Mouse (Mus musculus): ENCODE data around the gene Gm26920. TPM values are rescaled to one million over a fixed set of nuclear protein-coding genes. Genes with fewer than 3 reads are reported as not detected.

Gene Gm26920
- polyA plus RNA-seq, 1 experiment: not detected

DNA sequence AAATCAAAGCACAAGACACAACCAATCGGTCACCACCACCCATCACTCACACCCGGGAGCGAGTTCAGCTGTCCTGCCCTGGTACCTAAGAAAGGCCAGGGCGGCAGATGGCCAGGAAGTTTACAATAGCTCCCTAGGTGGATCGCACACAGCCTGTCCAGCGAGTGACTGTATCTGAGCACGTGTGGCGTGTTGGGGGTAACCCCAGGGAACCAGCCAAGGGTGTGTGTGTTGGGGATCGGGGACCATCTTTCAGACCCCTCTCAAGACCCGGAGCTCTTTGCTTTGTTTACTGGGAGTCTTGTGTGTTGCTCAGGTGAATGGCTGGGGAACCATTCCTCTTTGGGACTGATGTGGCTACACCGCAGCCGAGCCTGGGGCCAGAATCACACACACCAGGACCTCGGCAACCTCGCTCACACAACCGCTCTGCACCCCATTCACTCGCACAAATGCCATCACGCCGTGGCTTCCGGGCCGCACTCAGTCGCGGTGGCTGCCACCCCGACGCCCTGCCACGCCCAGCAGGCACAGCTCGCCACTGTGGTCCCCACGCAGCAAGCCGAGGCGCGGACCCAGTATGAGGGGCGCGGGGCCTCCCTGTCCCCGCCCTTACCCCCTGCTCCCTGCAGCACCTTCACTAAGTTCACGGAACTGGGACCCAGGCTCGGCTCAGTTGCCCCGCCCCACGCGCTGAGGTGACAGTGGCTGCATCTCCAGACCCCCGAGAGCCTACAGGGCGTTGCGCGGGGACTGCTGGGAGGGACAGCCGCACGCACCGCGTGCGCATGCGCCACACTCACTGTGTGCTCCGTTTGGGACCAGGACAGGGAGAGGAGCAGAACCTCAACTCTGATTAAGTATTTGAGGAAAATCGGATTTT, 17.8 kb downstream of the Gm26920 start, which contains the start of gene Zfp82:
Gene Zfp82 (minus strand): TSS at position 755 of the 883 bp plus-strand sequence.
- TF ChIP-seq POLR2A (IDR thresholded peaks at IDR 0.05; ENCODE audit: insufficient read depth, low read depth, low read length) (peak; percentile 67), CTCF (IDR thresholded peaks at IDR 0.05; ENCODE audit: insufficient read depth, low read depth, low read length) (no peak)
- no peak within 1 kb of the TSS for H3K27ac ChIP-seq (ENCODE audit: insufficient read depth, low read depth, low read length)
- H3K4me3 ChIP-seq (ENCODE audit: insufficient read depth, low read depth, low read length): peak within 1 kb of the TSS; percentile 61
- peaks cover 4% of the 10 kb centered on the region; the same call in 1 of the 2 replicates for H3K4me1 ChIP-seq (ENCODE audit: control insufficient read depth, insufficient read depth, low read length)
- under 1% methylated on average over 50 of the region's 50 CpGs for WGBS

DNA sequence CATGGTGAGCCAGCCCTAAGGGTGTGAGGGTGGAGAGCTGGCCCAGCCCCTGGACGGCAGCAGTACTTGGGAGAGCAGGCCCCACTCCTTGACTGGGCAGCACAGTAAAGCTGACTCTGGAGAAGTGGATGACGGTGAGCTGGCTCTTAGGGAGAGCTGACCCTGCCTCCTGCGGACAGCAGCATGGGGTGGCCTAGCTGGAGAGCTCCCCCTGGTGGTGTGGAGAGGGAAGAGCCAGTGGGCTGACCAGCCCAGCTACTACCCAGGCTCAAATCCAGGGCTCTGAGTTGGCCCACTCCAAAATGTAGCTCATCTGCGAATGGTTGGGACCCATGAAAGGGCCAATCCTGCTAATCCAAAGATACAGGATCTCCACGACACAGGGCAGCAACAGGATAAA, 25.6 kb downstream of the Gm26920 start:
- H3K4me3 ChIP-seq (ENCODE audit: insufficient read depth, low read depth, low read length): no peak overlapping the region
- no peaks in the 10 kb centered on the region for H3K4me1 ChIP-seq (ENCODE audit: control insufficient read depth, insufficient read depth, low read length)
- H3K27ac ChIP-seq (ENCODE audit: insufficient read depth, low read depth, low read length): no peak overlapping the region
- TF ChIP-seq POLR2A (IDR thresholded peaks at IDR 0.05; ENCODE audit: insufficient read depth, low read depth, low read length) (no peak), CTCF (IDR thresholded peaks at IDR 0.05; ENCODE audit: insufficient read depth, low read depth, low read length) (peak; percentile 23; the same call in 1 of the 2 replicates)
- 73% methylated on average over 5 of the region's 5 CpGs for WGBS

DNA sequence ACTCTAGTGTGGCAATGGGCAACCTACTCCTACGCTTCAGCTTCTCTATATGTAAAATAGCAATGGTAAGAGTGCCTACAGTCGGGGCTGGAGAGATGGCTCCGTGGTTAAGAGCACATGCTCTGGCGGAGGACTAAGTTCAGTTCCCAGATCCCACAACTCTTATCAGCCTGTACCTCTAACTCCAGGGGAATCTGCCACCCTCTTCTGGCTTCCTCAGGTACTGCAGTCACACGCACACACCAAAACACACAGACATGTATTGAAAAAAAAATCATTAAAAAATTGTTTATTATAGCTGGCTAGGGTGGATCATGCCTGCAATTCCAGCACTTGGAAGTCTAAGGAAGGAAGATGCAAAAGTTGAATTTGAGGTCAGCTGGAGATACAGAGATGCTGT, 27.7 kb downstream of the Gm26920 start:
- Histone ChIP-seq H3K4me3 (ENCODE audit: insufficient read depth, low read depth, low read length) (no peak overlapping the region), H3K4me1 (ENCODE audit: control insufficient read depth, insufficient read depth, low read length) (no peaks in the 10 kb centered on the region), H3K27ac (ENCODE audit: insufficient read depth, low read depth, low read length) (no peak overlapping the region)
- TF ChIP-seq CTCF (IDR thresholded peaks at IDR 0.05; ENCODE audit: insufficient read depth, low read depth, low read length): no peak
- WGBS: 91% methylated on average over 5 of the region's 5 CpGs

DNA sequence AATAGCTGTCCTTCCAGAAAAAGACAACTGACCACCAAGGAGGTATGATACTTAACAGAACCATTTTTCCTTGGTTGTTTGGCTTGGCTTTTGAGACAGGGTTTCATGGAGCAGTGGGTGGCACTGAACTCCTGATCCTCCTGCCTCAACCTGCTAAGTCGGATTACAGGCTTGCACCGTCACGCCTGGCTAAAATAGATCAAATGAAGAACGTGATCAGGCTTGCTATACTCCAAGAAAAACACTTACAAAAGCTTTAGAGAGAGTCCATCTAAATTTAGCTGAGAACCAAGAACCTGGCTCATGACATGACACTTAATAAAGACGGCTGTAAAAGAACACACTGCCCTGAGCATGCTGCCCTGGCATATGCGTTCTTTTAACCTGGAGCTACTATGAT, 29.9 kb downstream of the Gm26920 start:
- 83% methylated on average over 6 of the region's 6 CpGs for WGBS
- no peak for TF ChIP-seq CTCF (IDR thresholded peaks at IDR 0.05; ENCODE audit: insufficient read depth, low read depth, low read length)
- TF ChIP-seq POLR2A (IDR thresholded peaks at IDR 0.05; ENCODE audit: insufficient read depth, low read depth, low read length): no peak
- no peak overlapping the region for H3K4me3 ChIP-seq (ENCODE audit: insufficient read depth, low read depth, low read length)
- H3K4me1 ChIP-seq (ENCODE audit: control insufficient read depth, insufficient read depth, low read length): no peaks in the 10 kb centered on the region
- no peak overlapping the region for H3K27ac ChIP-seq (ENCODE audit: insufficient read depth, low read depth, low read length)

DNA sequence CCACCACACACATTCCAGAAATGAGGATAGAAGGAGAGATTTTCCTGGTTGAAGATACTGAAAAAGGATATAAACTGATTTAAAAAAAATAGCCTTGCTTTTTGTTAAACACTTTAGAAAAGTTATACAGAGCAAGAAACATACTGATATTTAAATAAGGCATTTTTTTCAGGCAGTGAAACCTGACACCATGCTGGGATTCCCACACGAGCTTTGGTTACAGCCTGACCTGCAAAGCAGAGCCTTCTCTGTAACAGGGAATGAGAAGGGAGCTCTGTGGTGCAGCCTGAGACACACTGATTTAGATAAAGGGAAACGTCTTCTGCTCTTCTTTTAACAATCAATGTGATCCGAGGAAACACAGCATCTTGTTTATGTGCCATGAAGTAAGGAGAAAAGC, 36.6 kb downstream of the Gm26920 start:
- 17% methylated on average over 3 of the region's 3 CpGs for WGBS
- no peak for TF ChIP-seq POLR2A (IDR thresholded peaks at IDR 0.05; ENCODE audit: insufficient read depth, low read depth, low read length)
- TF ChIP-seq CTCF (IDR thresholded peaks at IDR 0.05; ENCODE audit: insufficient read depth, low read depth, low read length): no peak
- no peak overlapping the region for H3K27ac ChIP-seq (ENCODE audit: insufficient read depth, low read depth, low read length)
- peaks cover 4% of the 10 kb centered on the region for H3K4me1 ChIP-seq (ENCODE audit: control insufficient read depth, insufficient read depth, low read length)
- no peak overlapping the region for H3K4me3 ChIP-seq (ENCODE audit: insufficient read depth, low read depth, low read length)

DNA sequence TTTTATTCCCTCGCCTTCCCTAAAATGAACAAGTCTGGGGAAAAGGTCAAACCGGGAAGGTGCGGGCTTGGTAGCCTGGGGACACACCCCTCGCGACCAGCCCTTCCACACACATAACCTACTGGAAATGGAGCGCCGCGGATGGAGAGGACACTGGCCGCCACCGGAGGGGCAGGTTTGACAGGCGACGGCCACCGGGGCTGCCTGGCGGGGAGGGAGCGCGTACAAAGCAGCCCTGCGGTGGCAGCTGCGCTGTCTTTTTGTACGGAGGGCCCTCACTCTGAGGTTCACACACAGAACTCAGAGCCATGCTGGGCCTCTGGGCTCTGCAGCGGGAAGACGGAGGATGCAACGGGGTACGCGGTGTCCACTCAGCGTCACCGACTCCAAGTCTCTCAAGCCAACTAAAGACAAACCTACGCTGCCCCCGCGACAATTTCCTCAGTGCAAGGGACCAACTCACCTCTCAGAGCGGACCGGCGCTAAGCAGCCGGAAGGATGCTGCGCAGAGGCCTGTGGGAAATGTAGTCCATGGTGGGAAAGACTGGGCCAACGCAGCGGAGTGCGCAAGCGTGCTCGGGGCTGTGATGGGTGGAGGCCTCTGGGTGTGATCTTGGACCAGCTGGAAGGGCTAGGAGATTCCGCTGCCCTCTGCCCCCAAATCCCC, 39.2 kb downstream of the Gm26920 start, which contains the start of gene Zfp14:
Gene Zfp14 (minus strand): TSS at position 499 of the 667 bp plus-strand sequence.
- Histone ChIP-seq H3K4me3 (ENCODE audit: insufficient read depth, low read depth, low read length) (peak within 1 kb of the TSS; percentile 75), H3K27ac (ENCODE audit: insufficient read depth, low read depth, low read length) (peak within 1 kb of the TSS; percentile 53), H3K4me1 (ENCODE audit: control insufficient read depth, insufficient read depth, low read length) (peaks cover 4% of the 10 kb centered on the region)
- no peak; the same call in 1 of the 2 replicates for TF ChIP-seq POLR2A (IDR thresholded peaks at IDR 0.05; ENCODE audit: insufficient read depth, low read depth, low read length)
- TF ChIP-seq CTCF (IDR thresholded peaks at IDR 0.05; ENCODE audit: insufficient read depth, low read depth, low read length): no peak
- under 1% methylated on average over 40 of the region's 40 CpGs for WGBS

DNA sequence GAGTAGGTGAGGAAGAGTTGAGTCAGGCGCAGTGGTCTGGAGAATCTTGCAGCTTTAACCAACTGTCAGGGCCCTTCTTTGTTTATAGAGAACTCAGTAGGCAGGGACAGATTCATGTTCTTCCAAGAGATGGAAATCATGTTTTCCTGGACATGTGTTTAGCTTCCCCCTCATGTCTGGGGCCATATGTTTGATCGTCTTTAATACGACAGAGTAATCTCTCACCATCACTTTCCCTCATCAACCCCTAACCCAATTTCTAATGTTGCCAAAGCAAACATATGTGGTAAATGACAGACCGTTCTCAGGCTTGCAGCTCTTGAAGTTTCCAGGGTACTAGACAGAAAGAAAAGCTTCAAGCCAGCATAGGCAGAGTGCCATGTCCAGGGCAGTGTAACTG, 42.1 kb downstream of the Gm26920 start:
- no peak for TF ChIP-seq CTCF (IDR thresholded peaks at IDR 0.05; ENCODE audit: insufficient read depth, low read depth, low read length)
- no peak for TF ChIP-seq POLR2A (IDR thresholded peaks at IDR 0.05; ENCODE audit: insufficient read depth, low read depth, low read length)
- no peak overlapping the region for H3K27ac ChIP-seq (ENCODE audit: insufficient read depth, low read depth, low read length)

DNA sequence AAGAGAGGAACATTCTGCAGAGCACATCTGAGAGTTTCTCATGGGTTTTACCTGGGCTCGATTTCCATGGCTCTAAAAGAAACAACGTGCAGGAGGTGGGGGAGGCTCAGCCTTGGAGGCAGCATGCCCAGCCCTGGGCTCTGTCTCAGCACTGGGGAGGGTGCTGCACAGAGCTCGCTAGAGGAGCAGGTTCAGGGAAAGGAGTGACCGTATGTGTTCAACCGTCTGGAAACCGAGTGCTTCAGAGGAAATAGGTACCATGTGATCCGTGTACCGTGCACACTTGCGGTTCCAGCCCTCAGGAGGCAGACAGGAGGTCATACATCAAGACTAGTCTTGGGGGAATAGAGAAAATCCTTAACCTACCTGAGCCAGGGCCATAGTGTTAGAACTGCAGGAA, 45.9 kb downstream of the Gm26920 start:
- WGBS: 67% methylated on average over 9 of the region's 9 CpGs
- no peak overlapping the region for H3K4me3 ChIP-seq (ENCODE audit: insufficient read depth, low read depth, low read length)
- TF ChIP-seq CTCF (IDR thresholded peaks at IDR 0.05; ENCODE audit: insufficient read depth, low read depth, low read length) (no peak), POLR2A (IDR thresholded peaks at IDR 0.05; ENCODE audit: insufficient read depth, low read depth, low read length) (no peak)
- no peaks in the 10 kb centered on the region for H3K4me1 ChIP-seq (ENCODE audit: control insufficient read depth, insufficient read depth, low read length)
- no peak overlapping the region for H3K27ac ChIP-seq (ENCODE audit: insufficient read depth, low read depth, low read length)

More for the DNA sequence above, 42.1 kb downstream of the Gm26920 start:
- H3K4me1 ChIP-seq (ENCODE audit: control insufficient read depth, insufficient read depth, low read length): peaks cover 4% of the 10 kb centered on the region
- H3K4me3 ChIP-seq (ENCODE audit: insufficient read depth, low read depth, low read length): no peak overlapping the region
- 88% methylated on average over 4 of the region's 4 CpGs for WGBS

DNA sequence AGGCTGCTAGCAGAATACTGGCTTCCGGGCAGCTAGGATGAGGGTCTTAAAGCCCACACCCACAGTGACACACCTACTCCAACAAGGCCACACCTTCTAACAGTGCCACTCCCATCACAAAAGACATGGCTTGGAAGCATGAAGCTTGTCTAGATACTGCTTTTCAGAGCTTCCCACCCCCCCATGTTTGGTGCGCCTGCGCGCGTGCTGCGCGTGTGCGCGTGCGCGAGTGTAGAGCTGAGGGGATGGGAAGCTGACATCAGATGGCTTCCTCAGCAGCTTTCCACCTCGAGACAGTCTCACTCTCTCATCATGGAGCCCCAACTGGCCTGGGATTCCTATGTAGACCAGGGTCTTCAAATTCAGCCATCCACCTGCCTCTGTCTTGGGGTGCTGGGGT, 55.9 kb downstream of the Gm26920 start:
- Histone ChIP-seq H3K4me3 (ENCODE audit: insufficient read depth, low read depth, low read length) (no peak overlapping the region), H3K4me1 (ENCODE audit: control insufficient read depth, insufficient read depth, low read length) (no peaks in the 10 kb centered on the region), H3K27ac (ENCODE audit: insufficient read depth, low read depth, low read length) (no peak overlapping the region)
- WGBS: 97% methylated on average over 12 of the region's 12 CpGs
- no peak for TF ChIP-seq POLR2A (IDR thresholded peaks at IDR 0.05; ENCODE audit: insufficient read depth, low read depth, low read length)
- TF ChIP-seq CTCF (IDR thresholded peaks at IDR 0.05; ENCODE audit: insufficient read depth, low read depth, low read length): no peak

Data from olfactory bulb, adult 2 months (tissue).